Mouse (Mus musculus): Measurements from ENCODE around the gene Rps21.

Gene Rps21

GRCm38 (mm10) chr2:180229129-180229528 is 28.0 kb upstream of the Rps21 start:
- DNase-seq (ENCODE audit: low spot score in 2 of 2) = peak in 1 of 2 experiments; percentile 56

DNA sequence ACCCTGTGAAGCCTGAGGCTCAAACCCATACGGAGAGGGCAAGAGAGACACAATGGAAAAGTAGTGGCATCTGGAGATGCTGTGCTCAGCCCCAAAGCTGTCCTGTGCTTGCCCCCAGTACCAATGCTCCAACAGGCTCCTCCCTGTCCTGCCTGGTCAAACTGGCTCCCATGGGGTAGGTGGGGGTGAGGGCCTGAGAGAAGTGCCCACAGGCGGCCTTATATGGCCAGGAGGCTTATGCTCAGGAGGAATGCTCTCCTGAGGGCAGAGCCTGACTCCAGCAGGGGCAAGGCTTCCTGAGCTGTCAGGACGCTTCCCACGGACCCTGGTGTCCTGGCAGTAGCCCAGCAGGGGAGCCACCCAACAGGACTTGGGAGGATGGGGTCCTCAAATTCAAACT is 26.7 kb upstream of the Rps21 start:
- DNase-seq (ENCODE audit: low spot score in 2 of 2) = no peak

DNA sequence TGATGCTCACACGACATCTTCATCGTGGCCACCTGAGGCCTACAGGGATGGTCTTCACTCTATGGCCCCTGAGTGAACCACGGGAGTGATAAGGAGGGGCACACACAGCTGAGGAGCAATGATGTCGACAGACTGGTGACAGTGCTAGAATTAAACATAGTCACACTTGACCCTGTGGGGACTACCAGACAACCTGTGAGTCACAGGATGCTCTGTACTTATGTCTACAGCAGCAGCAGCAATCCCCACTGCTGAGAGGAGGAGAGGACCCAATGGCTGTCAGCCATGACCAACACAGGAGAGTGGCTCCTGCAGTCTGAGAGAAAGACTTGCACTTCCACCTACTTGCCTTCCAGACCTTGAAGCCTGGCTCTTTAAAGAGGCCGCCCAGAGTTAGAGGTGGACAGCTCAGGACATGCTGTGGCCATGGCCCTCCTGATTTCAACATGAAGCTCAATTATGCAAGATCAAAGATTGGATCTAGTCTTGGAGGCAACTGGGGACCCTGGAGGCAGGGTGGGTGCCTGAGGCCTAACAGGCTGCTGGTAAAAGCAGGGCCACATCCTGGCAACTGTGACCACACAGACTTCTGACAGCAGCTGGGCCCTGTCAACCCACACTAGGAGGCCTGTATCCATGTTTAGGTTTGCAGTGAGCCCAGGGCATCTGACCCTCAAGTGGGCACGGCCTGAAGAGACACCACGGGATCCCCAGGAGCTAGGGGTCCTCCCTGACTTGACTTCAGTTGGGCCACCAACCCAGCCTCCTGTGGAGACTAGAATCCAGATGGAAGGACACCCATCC is 23.9 kb upstream of the Rps21 start:
- DNase-seq (ENCODE audit: low spot score in 2 of 2) = no peak

DNA sequence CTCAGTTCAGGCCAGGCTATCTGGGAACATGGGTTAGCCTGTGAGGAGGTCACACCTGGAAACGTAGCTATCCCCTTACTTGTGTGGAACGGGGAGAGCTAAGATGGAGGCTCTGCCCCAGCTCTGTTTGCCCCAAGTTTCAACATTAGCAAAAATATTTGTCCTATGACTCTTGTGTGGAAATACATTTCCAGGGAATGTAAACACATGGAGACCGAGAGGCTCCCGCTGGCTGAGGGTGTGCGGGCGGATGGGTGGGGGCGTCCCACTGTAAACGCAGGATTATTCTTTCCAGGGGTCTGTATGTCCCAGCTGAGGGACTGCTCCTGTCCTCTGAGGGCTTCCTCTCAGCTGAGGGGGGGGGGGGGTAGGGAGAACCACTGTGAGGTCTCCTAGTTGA is 22.8 kb upstream of the Rps21 start:
- DNase-seq (ENCODE audit: low spot score in 2 of 2) = no peak

DNA sequence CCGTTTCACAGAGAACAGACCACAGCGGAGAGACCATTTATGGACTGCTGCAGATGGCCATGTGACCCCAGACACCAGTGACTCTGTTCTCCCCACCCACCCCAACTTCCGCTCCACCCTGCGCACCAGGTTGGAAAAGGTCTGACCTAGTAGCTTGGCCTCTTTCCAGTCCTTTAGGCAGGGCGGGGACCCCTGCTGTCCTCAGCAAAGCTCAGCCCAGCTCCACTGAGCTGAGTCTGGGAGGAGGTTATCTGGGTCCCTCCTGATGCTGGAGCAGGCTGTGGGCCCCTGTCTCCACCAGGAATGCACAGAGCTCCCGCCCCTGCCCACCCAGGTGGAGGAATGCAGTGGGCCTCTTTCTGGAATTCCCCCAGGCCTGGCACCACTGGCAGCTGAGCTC is 22.2 kb upstream of the Rps21 start:
- no peak for DNase-seq (ENCODE audit: low spot score in 2 of 2)

GRCm38 (mm10) chr2:180235788-180236187 is 21.4 kb upstream of the Rps21 start:
- DNase-seq (ENCODE audit: low spot score in 2 of 2) = no peak

DNA sequence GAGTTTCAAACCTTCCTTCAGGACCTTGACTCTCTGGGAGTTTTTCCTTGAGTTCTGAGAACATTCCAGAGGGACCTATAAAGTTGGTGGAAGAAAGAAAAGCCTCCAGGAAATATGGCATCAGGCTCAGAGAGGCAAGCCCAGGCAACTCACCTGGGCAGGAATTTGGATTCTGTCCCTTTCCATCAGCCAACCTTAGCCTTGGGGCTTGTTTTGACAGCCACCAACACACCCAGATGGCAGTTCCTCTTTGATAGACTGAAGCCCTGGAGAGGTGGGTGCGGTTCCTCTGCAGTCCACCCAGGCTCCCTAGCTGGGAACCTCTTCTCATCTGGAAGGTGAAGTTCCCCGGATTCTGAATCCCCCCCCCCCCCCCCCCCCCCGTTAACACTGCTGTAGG is 20.7 kb upstream of the Rps21 start:
- no peak for DNase-seq (ENCODE audit: low spot score in 2 of 2)

DNA sequence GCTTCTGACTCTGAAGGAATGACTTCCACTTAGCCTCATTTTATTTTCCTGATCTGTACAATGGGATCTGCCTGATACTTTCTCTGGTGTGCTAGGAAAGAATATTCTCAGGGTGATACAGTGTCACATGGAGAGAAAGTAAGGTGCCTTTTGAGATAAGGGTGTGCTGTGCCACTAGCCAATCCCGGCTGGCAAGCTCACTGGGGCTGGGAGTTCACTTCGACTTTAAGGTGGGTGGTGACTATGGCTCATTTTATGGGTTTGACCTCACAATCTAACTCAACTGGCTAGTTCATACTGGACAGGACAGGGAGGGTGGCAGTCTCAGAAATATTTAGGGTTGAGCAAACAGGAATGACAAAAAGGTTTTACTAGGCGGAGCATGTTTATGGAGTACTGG is 20.2 kb upstream of the Rps21 start:
- no peak for DNase-seq (ENCODE audit: low spot score in 2 of 2)

- DNase-seq (ENCODE audit: low spot score in 2 of 2) = no peak
These were observed 19.4 kb upstream of the Rps21 start for GRCm38 (mm10) chr2:180237601-180238345.

DNA sequence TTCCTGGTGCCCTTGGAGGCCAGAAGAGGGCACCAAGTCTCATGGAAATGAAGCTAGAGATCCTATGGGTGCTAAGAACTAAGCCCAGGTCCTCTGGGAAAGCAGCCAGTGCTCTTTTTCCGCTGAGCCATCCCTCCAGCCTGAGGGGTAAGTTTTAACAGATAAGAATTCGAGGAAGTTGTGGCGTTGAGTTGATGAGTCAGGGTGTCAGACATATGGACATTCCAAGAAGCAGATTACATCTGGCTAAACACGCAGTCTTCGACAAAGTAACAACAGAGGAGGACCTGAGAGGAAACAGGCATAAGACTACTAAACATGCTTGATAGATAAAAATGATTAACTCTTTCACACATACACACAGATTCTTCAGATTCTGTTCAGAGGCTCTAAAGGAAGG is 18.6 kb upstream of the Rps21 start:
- no peak for DNase-seq (ENCODE audit: low spot score in 2 of 2)

GRCm38 (mm10) chr2:180243108-180243507 is 14.1 kb upstream of the Rps21 start:
- no peak for DNase-seq (ENCODE audit: low spot score in 2 of 2)

DNA sequence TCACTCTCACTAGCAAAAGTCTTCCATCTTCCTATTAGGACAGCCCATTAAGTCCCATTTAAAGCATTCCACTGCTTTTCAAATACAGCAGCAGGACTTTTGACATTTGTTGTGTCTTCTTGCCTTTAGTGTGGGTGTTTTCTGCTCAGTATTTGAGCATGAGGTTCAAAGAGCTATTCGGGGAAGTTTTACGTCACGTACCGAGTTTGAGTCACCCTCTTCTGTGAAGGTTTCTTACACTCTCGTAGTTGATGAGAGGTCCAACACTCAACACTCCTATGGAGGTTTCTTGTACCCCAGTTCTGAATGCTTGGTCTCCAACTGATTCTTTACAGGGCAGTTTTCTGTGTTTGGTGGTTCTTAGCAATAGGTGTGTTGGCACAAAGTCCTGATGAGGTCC is 9.3 kb upstream of the Rps21 start:
- DNase-seq (ENCODE audit: low spot score in 2 of 2) = no peak

DNA sequence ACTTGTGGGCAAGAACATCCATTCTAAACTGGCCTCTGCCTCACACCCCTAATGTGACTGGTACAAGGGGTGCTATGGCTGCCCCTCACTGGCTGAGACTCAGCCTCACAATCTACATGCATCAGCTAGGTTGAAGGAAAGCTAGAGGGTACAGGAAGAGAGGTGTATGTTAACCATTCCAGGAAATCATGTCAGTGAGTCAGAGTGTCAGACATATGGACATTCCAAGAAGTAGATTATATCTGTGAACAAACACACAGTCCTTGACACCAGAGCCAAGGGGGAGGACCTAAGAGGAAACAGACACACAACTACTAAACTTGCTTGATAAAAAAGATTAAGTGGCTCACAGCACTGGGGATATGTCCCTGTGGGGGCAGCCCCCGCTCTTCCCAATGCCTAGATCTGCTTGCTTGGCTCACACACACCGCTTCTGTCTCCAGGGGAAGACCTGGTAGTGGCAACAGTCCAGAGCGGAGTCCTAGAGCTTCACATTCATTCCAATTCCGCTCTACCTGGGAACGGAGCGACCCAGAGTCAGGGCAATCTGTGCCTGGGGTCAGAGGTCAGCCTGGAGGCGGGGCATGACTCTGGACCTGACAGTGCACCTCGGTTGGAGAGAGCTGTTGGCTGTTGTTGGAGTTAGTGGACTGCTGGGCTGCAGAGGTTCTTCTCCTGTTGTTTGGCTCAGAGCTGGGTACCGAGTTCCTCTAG is 8.1 kb upstream of the Rps21 start:
- no peak for DNase-seq (ENCODE audit: low spot score in 2 of 2)

- DNase-seq (ENCODE audit: low spot score in 2 of 2) = peak; percentile 64 to 80
These were observed 6.1 kb upstream of the Rps21 start for GRCm38 (mm10) chr2:180250930-180251611.

GRCm38 (mm10) chr2:180251838-180252237 is 5.3 kb upstream of the Rps21 start:
- DNase-seq (ENCODE audit: low spot score in 2 of 2) = no peak

DNA sequence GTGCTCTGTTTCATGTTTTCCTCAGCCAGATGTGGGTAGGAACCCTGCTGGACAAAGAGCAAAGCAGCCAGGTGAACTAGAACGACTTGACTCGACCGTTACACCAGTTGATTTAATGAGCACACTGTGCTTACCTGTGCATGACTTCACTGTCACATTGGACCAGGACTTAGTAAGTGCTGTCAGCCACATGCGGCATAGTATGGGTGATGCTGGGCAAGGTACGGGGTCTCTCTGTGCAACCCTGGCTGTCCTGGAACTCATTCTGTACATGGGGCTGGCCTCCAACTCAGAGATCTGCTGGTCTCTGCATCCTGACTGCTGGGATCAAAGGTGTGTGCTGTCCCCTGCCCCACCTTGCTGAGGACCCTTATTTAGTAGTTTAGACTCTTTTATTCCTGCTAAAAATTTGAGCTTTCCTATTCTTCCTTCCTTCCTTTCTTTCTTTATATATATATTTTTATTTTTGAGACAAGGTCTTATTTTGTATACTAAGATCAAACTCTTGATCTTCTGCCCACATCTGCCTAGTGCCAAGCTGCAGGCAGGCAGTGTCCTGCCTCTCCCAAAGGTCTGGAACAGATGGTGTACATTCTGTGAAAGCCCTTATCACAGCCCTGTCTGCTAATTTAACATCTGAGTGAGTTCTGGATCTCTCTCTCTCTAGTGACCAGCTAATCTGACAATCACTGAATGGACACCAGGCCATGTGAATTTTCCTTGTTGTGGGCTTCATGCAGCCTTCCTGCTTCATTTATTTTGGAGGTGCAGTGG is 2.6 kb upstream of the Rps21 start:
- DNase-seq (ENCODE audit: low spot score in 2 of 2) = no peak

DNA sequence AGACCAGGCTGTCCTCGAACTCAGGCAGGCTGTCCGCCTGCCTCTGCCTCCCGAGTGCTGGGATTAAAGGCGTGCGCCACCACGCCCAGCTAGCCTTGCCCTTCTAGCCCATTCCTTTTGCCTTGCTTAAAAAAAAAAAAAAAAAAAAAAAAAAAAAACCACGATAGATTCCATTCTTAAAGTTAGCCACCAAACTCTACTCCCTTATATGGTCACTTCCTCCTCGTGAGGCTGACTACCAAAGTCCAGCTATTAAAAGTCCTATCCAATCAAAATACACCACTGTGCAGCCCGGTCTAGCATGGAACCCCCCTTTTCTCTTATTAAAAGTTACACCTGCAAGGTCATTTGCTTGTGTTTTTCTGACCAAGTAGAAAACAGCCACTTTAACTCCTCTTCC is 1.5 kb upstream of the Rps21 start:
- DNase-seq (ENCODE audit: low spot score in 2 of 2) = no peak

GRCm38 (mm10) chr2:180256296-180257000 is 729 bp upstream of the Rps21 start:
- DNase-seq (ENCODE audit: low spot score in 2 of 2) = no peak

GRCm38 (mm10) chr2:180257963-180258865 is 1.0 kb downstream of the Rps21 start:
- DNase-seq (ENCODE audit: low spot score in 2 of 2) = no peak

Measured in urinary bladder, postnatal 4 days (tissue).